Mouse (Mus musculus): ENCODE results near the gene Zfp617.

DNA sequence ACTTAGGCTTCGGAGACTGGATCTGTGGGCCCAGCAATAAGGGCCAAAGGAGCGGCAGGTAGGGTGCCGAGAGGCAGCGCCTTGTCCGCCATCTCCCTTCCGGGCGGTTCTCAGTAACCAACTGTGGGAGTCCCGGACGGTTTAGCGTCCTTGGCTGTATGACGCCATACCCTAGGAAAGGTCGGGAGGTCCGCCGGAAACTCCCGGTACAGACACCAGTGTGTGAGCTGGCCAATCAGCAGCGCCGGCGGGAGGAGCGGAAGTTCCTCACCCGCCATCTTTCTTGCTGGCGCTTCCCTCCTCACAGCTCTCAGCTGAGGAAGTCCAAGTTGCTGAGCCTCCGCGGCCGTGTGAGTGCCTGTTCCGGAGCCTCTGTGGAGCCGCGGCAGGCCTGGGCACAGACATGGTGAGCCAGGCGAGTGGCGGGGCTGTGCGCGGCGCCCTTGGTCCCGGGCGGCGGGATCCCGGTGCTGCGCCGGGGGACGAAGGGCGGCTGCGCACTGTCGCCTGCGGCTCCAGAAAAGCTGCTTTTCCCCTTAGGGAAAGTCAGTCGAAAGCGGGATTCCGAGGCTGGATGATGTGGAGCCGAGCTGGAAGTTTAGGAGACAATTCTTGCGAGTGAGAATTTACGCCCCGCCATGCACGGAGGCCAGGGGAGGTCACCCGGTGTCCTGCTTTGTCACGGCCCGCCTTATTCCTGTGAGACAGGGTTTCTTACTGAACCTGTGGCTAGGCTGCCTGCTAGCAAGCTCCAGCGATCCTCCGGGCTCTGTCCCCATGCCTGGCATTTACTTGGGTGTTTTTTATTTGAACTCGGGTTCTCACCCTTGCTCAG, 14.3 kb downstream of the Zfp617 start:
- TF ChIP-seq CTCF (IDR thresholded peaks at IDR 0.05; ENCODE audit: low read depth) (no peak), EP300 (IDR thresholded peaks at IDR 0.05; ENCODE audit: low read depth) (peak; percentile 29; the same call in 1 of the 2 replicates)

Data from liver, postnatal 0 days (tissue).